Mouse (Mus musculus) naive thymus-derived CD4-positive, alpha-beta T cell, adult 2 months (primary cell): ENCODE data around the gene Zfp54.
"Not testable (repeated sequence)": the region's sequence is repeated elsewhere in the genome, so short reads cannot be mapped to it uniquely, and the experiment has no call there.

ENCODE experiments used
- DNase-seq: peaks from one replicate; pipeline ENCODE4 v3.0.0-alpha.2; 2011; ENCODE audit warnings: low read depth

Zfp54 gene

GRCm38 (mm10) chr17:21422664-21423599, at the start of gene Zfp54:
TSS of gene Zfp54 (plus strand) at chr17:21423227.
- peak; percentile 87 for DNase-seq

DNA sequence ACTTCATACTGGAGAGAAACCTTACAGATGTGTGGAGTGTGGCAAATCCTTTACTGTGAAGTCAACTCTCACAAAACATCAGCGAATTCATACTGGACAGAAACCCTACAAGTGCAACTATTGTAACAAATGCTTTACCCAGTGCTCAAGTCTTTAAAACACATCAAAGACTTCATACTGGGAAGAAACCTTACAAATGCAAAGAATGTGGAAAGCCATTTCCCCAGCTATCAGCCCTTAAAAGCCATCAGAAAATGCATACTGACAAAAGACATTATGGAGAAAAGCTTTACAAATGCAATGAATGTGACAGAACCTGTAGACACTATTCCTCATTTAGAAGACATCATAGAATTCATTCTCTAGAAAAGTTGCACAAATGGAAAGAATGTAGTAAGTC, 47.7 kb upstream of the Zfp54 start:
- no peak for DNase-seq

- DNase-seq = peak; percentile 92
These were observed 39.5 kb upstream of the Zfp54 start, which contains the start of gene Zfp677 for GRCm38 (mm10) chr17:21383391-21384056. TSS of gene Zfp677 (plus strand) at chr17:21383748.

DNA sequence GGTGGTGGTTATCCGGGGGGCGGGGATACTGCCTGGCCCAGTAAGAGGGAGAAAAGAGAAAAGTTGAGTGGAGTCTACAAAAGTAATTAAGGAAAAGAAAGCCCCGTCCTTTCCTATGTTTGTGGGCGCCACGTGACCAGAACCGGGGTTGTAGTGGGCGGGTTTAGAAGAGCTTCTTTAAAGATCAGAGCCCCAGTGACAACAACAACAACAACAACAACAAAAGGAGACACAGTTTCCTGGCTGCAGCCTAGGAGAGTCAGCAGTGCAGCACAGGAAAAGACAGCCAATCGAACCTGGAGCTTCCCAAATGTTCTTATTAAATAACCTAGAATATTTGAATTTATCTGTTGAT, 39.0 kb upstream of the Zfp54 start:
- DNase-seq = no peak

GRCm38 (mm10) chr17:21438806-21439400, 15.9 kb downstream of the Zfp54 start:
- DNase-seq = not testable (repeated sequence)

GRCm38 (mm10) chr17:21449669-21450068, 26.6 kb downstream of the Zfp54 start:
- DNase-seq = peak; percentile 92

DNA sequence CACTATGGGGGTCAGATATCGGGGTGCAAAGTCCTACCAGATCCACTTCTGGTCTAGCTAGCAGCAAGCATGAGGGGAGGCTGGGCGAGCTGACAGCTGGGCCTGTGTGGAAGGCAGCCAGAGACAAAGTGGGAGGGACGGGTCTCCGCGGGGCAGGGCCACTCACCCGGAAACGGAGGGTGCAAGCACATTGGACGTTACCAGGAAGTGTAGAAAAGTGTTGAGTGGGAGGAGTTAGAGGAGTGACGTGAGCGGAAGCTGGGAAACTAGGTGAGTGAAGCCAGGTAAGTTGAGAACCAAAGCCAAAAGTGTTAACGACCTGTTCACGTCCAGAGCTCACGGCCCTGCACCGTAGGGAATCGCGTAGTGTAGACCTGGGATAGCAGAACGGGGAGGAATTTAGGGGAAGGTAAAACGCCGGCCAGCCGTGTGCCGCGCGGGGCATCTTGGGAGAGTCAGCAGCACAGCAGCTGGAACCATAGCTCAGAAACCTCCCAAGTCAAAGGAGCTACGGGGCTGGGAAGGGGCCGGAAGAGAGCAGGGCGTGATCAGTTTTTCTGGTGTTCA, 27.2 kb downstream of the Zfp54 start, which contains the start of gene Zfp51:
Zfp51 (plus strand) TSS at position 237 of the 567 bp plus-strand sequence.
- DNase-seq = peak; percentile 97

- DNase-seq = peak; percentile 85
These were observed 40.5 kb downstream of the Zfp54 start for GRCm38 (mm10) chr17:21463550-21463949.

GRCm38 (mm10) chr17:21472032-21472652, 49.1 kb downstream of the Zfp54 start:
- DNase-seq = peak; percentile 59

DNA sequence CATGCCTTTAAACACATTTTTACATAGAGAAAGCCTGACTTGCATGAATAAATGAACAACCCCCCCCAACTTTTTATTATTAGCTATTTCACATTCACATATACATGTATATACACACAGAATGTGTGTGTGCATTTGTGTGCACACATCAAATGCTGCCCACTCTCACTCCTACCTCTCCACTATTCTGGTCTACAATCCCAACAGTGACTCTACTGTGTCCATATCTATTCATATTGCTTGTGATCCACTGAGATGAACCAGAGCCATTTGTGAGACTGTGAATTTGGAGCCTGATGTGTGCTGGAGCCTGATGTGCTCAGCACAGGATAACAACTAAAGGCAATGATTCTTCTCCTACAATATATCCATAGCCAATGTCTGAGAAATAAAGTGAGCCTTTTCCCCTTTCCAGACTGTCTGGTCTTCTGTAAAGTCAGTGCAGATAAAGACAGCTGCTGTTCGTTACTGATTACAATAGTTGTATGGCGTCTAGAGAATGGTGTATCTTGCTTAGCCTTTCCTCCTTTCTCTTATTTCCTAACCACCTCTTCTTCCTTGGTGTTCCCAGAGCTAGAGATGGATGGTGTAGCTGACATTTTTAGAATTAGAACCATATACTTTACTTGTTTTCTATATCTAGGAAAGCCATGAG, 49.8 kb downstream of the Zfp54 start:
- DNase-seq = peak; percentile 39

DNA sequence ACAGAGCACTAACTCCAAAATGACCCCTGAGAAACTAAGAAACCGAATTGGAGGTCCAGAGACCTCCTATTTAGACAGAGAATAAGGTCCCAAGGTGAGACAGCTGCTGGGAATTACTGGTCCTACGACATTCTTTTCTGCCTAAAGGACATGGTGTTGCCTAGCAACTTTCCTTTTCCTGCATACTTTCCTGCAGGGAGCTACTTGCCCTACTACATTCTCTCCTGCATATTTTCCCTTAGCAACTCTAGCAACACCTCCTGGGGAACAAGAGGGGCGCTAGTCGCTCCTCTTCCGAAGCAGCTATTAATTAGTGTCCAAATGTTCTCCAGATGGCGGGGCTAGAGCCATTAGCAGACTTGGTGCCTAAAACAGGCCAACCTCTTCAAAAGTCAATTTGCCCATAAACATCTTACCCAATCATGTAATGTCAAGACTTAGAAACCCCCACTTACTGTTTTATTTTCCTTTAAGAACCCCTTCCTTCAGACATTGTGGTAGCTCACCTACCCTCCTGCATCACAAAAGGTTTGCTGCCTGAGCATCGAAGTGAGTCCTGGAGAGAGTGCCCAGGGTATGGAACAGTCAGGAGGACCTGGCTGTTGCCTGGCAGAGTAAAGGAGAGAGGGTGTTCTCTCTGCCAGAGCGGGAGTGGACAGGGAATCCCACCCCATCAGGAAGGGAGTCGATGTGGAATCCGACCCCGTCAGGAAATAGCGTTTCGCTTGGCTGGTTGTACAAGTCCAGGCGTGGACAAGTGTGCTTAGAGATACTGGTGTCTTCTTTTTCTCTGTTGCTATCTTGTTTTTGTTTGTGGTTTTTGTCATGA, 50.5 kb downstream of the Zfp54 start:
- peak; percentile 68 for DNase-seq

DNA sequence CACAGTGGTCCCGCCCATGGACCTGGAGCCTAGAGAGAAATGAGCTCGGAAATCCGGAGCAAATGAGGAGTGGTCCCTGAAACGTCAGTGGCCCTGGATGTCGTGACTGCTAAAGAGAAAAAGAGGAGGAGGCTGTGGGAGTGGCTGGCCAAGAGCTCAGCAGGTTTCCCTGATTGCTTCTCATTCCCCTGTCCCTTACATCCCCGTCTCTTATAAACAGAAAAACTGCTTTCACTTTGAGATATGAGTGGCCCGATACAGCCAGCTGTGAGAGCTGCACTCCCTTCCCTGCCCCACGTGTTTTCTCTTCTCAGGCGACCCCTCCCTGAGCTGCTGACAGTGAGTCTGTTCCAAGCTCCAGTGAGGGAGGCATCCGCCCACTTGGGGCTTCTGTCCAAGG, 51.7 kb downstream of the Zfp54 start:
- DNase-seq = peak; percentile 68

DNA sequence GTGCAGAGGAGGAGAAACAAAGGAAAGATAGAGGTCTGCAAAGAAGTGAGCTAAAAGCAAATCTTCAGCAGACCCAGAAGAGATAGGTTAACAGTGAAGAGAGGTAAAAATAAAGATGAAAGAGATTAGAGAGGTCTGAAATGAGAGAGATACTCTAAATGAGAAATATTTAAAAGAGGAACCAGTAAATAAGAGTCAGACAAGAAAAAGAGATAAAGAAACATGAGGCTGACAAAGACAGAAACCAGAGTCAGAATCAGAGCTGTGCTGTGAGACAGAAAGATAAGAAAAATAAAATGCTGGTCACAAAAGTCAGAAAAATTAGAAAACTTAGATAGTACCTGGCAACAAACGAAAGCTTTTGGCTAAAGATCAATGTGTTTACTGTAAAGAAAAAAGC, 52.3 kb downstream of the Zfp54 start:
- not testable (repeated sequence) for DNase-seq

- DNase-seq = not testable (repeated sequence)
These were observed 53.3 kb downstream of the Zfp54 start for GRCm38 (mm10) chr17:21476351-21476750.

DNA sequence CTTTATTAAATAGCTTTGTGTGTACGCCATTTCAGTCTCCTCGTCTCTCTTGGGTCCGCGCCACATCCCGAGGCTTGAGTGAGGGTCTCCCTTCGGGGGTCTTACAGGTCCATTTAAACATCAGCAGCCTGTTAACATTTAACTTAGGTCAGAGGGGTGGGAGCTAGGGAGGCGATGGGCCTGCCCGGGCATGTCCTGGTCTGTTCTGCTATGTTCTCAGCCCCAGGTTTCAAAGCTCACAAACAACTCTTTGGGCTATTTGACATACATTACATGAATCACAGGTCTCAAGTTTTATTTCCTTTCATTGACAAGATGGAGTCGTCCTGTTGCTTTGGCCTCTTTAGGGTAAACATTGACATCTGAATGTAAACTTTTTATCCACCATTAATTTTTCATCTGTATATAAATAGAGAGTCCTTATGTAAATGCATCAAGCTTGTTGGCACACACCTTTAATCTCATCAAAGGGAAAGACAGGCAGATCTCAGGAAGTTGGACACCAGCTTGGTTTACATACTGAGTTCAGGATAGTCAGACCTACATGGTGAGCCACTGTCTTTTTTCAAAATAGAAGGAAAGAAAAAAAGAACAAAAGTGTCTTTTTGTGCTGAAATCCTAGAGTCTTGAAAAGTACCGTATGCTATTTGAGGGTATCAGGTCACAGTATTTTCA, 55.2 kb downstream of the Zfp54 start:
- peak; percentile 47 for DNase-seq
